Mouse (Mus musculus) thymus, postnatal 25 days (tissue): ENCODE measurements around the gene Cngb1.

Experiments used
- DNase-seq: peaks from one replicate; pipeline ENCODE4 v3.0.0; 2022

The Cngb1 gene

DNA sequence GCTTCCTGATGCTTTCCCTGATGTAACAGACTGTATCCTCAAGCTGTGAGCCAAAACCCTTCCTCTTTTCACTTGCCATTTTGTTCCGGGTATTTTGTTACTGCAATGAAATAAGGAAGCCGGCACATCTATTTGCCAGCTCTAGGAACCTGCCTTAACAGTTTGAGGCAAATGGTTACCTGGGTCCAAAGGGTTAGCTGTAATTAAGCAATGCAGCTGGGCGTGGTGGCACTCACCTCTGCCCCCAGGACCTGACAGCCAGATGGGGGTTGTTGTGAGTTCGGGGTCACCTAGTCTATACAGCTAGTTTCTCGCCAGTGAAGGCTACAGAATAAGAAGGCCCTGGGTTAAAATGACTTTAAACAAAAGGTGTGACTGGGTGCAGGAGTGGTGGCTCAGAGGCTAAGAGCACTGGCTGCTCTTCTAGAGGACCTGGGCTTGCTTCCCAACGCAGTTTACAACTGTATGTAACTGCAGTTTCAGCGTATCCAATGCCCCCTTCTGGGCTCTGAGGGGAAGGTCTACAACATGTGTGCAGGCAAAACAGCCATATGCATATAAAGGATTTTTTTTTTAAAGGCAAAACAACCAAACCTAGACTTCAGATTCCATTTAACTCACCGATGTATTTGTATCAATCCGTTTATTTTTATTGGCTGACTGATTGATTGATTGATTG, 114.7 kb downstream of the Cngb1 start:
- no peak for DNase-seq
